Mouse (Mus musculus): Measurements from ENCODE around the gene Klhdc1. TPM values are rescaled to one million over a fixed set of nuclear protein-coding genes. Genes with fewer than 3 reads are reported as not detected.

Gene Klhdc1
- polyA plus RNA-seq, 1 experiment from 2014 or later = 12.7 TPM

DNA sequence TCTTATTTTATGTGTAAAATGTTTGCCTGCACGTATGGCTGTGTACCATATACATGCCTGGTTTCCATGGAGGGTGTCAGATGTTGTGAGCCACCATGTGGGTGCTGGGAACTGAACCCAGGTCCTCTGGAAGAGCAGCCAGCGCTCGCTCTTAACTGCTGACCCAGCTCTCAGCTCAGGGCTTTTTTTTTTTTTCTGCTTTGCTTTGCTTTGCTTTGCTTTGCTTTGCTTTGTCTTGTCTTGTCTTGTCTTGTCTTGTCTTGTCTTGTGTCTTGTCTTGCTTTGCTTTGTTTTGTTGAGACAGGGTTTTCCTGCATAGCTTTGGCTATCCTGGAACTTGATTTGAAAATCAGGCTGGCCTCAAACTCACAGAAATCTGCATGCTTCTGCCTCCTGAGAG lies 39.9 kb downstream of the Klhdc1 start:
- Histone ChIP-seq H3K4me2 (ENCODE audit: low read depth, low read length) (no peak overlapping the region), H3K9ac (ENCODE audit: low read length) (no peak overlapping the region), H3K36me3 (ENCODE audit: control insufficient read depth, insufficient read depth) (no peaks in the 10 kb centered on the region), H3K27ac (ENCODE audit: low read length) (no peak overlapping the region), H3K9me3 (replicated peaks; ENCODE audit: control insufficient read depth, low read length) (no peaks in the 10 kb centered on the region), H3K4me1 (ENCODE audit: control insufficient read depth, insufficient read depth, low read length) (no peaks in the 10 kb centered on the region), H3K27me3 (ENCODE audit: control insufficient read depth, insufficient read depth, low read length) (no peaks in the 10 kb centered on the region), H3K4me3 (ENCODE audit: low read length) (no peak overlapping the region)
- ATAC-seq (replicated peaks; ENCODE audit: extremely low read depth, insufficient read depth, low FRiP score) = no peak
- 93% methylated on average over 3 of the region's 3 CpGs for WGBS

DNA sequence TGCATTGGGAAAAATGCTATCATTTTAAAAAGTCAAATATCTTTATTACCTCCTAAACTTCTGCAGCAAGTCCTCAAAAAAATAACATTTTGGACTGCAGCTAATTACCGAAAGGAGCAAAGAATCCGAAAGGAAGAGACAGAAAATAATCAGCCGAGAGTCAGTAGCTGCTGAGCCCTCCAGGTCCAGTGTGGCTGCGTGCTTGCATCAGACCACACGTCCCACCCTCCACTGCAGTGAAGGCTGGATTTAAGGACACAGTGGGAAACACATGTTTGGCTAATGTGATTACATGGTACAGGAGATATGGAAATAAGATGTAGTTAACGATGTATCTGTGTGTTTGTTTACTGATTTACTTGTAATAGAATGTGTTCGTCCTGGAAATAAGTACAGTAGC lies 42.2 kb downstream of the Klhdc1 start:
- H3K9ac ChIP-seq (ENCODE audit: low read length) = no peak overlapping the region
- H3K36me3 ChIP-seq (ENCODE audit: control insufficient read depth, insufficient read depth) = no peaks in the 10 kb centered on the region
- no peaks in the 10 kb centered on the region for H3K4me1 ChIP-seq (ENCODE audit: control insufficient read depth, insufficient read depth, low read length)
- H3K27me3 ChIP-seq (ENCODE audit: control insufficient read depth, insufficient read depth, low read length) = no peaks in the 10 kb centered on the region
- no peak for ATAC-seq (replicated peaks; ENCODE audit: extremely low read depth, insufficient read depth, low FRiP score)
- H3K9me3 ChIP-seq (replicated peaks; ENCODE audit: control insufficient read depth, low read length) = no peaks in the 10 kb centered on the region
- WGBS = 78% methylated on average over 7 of the region's 7 CpGs
- no peak overlapping the region for H3K4me3 ChIP-seq (ENCODE audit: low read length)
- H3K4me2 ChIP-seq (ENCODE audit: low read depth, low read length) = no peak overlapping the region
- H3K27ac ChIP-seq (ENCODE audit: low read length) = no peak overlapping the region

DNA sequence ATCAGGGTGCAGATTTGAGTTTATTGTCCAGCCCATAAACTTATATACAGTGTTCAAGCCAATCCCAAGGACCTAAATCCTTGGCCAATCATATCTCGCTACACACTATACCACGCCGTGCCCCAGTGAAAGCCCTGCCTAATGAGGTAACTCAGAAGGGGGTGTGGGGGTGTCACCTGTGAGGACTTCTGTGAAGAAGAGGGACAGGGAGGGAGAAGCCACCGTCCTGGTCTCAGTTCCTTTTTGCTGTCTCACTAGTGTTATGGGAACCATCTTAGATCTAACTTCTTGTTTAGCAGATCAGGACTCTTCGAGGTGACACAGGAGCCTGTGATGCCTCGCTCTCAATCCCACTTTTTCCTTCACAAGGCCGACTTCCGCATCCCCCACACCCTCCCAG lies 46.6 kb downstream of the Klhdc1 start:
- Histone ChIP-seq H3K9ac (ENCODE audit: low read length) (no peak overlapping the region), H3K9me3 (replicated peaks; ENCODE audit: control insufficient read depth, low read length) (no peaks in the 10 kb centered on the region), H3K4me2 (ENCODE audit: low read depth, low read length) (no peak overlapping the region), H3K36me3 (ENCODE audit: control insufficient read depth, insufficient read depth) (no peaks in the 10 kb centered on the region), H3K4me1 (ENCODE audit: control insufficient read depth, insufficient read depth, low read length) (no peaks in the 10 kb centered on the region), H3K4me3 (ENCODE audit: low read length) (no peak overlapping the region), H3K27ac (ENCODE audit: low read length) (no peak overlapping the region), H3K27me3 (ENCODE audit: control insufficient read depth, insufficient read depth, low read length) (no peaks in the 10 kb centered on the region)
- 84% methylated on average over 8 of the region's 8 CpGs for WGBS
- no peak for ATAC-seq (replicated peaks; ENCODE audit: extremely low read depth, insufficient read depth, low FRiP score)

DNA sequence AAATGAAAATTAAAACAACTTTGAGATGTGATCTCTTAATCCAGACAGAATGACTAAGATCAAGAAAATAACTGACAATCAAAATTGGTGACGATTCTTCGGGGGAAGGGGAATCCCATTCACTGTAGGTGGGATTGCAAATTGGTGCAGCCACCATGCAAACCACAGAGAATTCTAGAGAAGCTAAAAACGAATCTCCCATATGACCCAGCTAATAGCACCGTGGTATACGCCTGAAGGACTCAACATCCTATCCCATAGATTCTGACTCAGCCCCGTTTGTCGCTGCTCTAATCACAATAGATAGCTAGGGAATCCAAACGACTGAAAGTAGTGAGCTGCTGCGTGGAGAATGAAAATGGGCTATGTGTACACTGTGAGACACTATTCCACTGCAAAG lies 47.7 kb downstream of the Klhdc1 start:
- H3K4me2 ChIP-seq (ENCODE audit: low read depth, low read length) = no peak overlapping the region
- H3K27ac ChIP-seq (ENCODE audit: low read length) = no peak overlapping the region
- no peaks in the 10 kb centered on the region for H3K36me3 ChIP-seq (ENCODE audit: control insufficient read depth, insufficient read depth)
- no peak overlapping the region for H3K4me3 ChIP-seq (ENCODE audit: low read length)
- no peaks in the 10 kb centered on the region for H3K27me3 ChIP-seq (ENCODE audit: control insufficient read depth, insufficient read depth, low read length)
- H3K9ac ChIP-seq (ENCODE audit: low read length) = no peak overlapping the region
- ATAC-seq (replicated peaks; ENCODE audit: extremely low read depth, insufficient read depth, low FRiP score) = no peak
- H3K9me3 ChIP-seq (replicated peaks; ENCODE audit: control insufficient read depth, low read length) = no peaks in the 10 kb centered on the region
- no peaks in the 10 kb centered on the region for H3K4me1 ChIP-seq (ENCODE audit: control insufficient read depth, insufficient read depth, low read length)
- 61% methylated on average over 9 of the region's 9 CpGs for WGBS

DNA sequence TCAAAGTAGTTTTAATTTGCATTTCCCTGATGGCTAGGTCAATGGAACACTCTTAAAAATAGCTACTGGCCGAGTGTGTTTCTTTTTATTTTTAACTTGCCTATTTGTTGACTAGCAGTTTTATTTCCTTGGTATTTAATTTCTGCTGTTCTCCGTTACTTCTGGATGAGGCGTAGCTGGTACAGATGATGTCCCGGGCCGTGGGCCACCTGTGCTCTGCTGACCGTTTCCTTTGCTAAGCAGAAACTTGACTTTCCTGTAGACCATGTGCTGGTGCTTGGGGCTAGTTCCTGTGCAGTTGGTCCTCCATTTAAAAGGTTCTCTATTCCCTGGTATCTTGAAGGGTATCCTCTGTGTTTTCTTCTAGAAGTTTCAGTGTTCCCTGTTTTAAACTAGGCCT lies 51.4 kb downstream of the Klhdc1 start:
- WGBS = 80% methylated on average over 6 of the region's 6 CpGs
- no peak overlapping the region for H3K27ac ChIP-seq (ENCODE audit: low read length)

DNA sequence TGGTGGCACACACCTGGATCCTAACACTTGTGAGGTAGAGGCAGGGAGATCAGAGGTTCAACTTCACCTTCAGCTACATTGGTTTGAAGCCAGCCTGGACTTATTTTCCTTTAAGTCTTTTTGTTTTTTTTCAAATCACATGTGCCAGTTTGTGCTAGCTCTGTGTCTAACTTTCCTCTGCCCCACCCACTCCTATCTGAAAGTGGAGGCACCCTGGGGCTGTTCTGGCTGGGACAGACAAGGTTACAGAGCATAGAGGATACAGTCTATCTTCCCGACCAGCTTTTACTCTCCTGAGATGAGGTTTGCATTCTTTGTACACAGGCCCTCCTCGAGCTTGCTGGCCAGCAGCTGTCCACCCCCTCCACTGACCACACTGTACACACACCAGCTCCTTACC lies 52.8 kb downstream of the Klhdc1 start:
- Histone ChIP-seq H3K27ac (ENCODE audit: low read length) (no peak overlapping the region), H3K4me1 (ENCODE audit: control insufficient read depth, insufficient read depth, low read length) (peaks cover 13% of the 10 kb centered on the region), H3K36me3 (ENCODE audit: control insufficient read depth, insufficient read depth) (no peaks in the 10 kb centered on the region), H3K9ac (ENCODE audit: low read length) (no peak overlapping the region), H3K9me3 (replicated peaks; ENCODE audit: control insufficient read depth, low read length) (no peaks in the 10 kb centered on the region), H3K4me2 (ENCODE audit: low read depth, low read length) (no peak overlapping the region), H3K4me3 (ENCODE audit: low read length) (no peak overlapping the region), H3K27me3 (ENCODE audit: control insufficient read depth, insufficient read depth, low read length) (no peaks in the 10 kb centered on the region)
- ATAC-seq (replicated peaks; ENCODE audit: extremely low read depth, insufficient read depth, low FRiP score) = no peak
- WGBS = 39% methylated on average over 2 of the region's 2 CpGs

More for the DNA sequence above, 51.4 kb downstream of the Klhdc1 start:
- H3K36me3 ChIP-seq (ENCODE audit: control insufficient read depth, insufficient read depth) = no peaks in the 10 kb centered on the region
- no peaks in the 10 kb centered on the region for H3K27me3 ChIP-seq (ENCODE audit: control insufficient read depth, insufficient read depth, low read length)
- H3K4me3 ChIP-seq (ENCODE audit: low read length) = no peak overlapping the region
- no peak for ATAC-seq (replicated peaks; ENCODE audit: extremely low read depth, insufficient read depth, low FRiP score)
- no peak overlapping the region for H3K4me2 ChIP-seq (ENCODE audit: low read depth, low read length)
- no peak overlapping the region for H3K9ac ChIP-seq (ENCODE audit: low read length)
- no peaks in the 10 kb centered on the region for H3K9me3 ChIP-seq (replicated peaks; ENCODE audit: control insufficient read depth, low read length)
- 0 out of 2 replicates have a peak, but pooled peaks cover 3% of the 10 kb centered on the region for H3K4me1 ChIP-seq (ENCODE audit: control insufficient read depth, insufficient read depth, low read length)

DNA sequence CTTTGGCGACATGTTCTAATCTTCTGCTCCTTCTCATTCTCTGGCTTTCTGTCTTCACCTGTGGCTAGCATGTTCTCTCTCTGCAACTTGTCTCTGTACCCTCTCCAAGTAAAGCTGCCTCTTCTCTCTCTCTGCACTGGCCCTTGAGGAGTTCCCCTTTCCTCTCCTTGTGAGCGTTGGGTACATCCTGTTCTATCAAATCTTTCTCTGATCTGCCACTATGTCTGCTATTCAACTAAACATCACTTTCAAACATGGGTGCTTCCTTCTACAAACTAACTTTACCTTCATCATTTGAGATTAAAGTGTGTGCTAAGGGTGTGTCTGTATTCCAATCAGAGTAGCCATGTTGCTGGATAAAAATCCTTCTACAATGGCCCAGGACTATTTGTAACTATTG lies 54.0 kb downstream of the Klhdc1 start:
- H3K4me2 ChIP-seq (ENCODE audit: low read depth, low read length) = no peak overlapping the region
- peaks cover 21% of the 10 kb centered on the region for H3K4me1 ChIP-seq (ENCODE audit: control insufficient read depth, insufficient read depth, low read length)
- no peak overlapping the region for H3K27ac ChIP-seq (ENCODE audit: low read length)
- no peaks in the 10 kb centered on the region for H3K9me3 ChIP-seq (replicated peaks; ENCODE audit: control insufficient read depth, low read length)
- H3K36me3 ChIP-seq (ENCODE audit: control insufficient read depth, insufficient read depth) = no peaks in the 10 kb centered on the region
- H3K9ac ChIP-seq (ENCODE audit: low read length) = no peak overlapping the region
- H3K27me3 ChIP-seq (ENCODE audit: control insufficient read depth, insufficient read depth, low read length) = no peaks in the 10 kb centered on the region
- WGBS = 73% methylated on average over 2 of the region's 2 CpGs
- no peak overlapping the region for H3K4me3 ChIP-seq (ENCODE audit: low read length)
- ATAC-seq (replicated peaks; ENCODE audit: extremely low read depth, insufficient read depth, low FRiP score) = no peak

DNA sequence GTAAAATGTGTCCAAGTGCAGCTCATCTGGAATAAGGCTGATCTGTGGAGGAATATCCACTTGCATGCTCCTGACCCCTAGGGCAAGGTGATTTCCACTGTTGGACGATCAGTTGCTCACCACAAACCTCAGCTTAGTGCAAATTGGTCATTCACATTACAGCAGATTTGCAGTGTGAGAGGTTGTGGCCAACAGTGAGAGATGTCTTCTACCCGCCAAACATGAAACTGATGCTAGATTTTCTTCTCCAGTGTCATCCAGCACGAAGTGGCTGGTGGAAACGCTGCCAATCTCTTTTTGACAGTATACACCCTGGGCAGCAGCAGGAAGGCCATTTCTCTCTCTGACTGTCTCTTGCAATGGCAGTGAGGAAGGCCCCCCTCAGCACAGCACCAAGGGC lies 54.7 kb downstream of the Klhdc1 start:
- Histone ChIP-seq H3K4me3 (ENCODE audit: low read length) (peak overlapping the region; percentile 78; the same call in 1 of the 2 replicates), H3K9ac (ENCODE audit: low read length) (peak overlapping the region; percentile 89), H3K27me3 (ENCODE audit: control insufficient read depth, insufficient read depth, low read length) (no peaks in the 10 kb centered on the region), H3K36me3 (ENCODE audit: control insufficient read depth, insufficient read depth) (no peaks in the 10 kb centered on the region; the same call in 1 of the 2 replicates), H3K27ac (ENCODE audit: low read length) (peak overlapping the region; percentile 92; the same call in 1 of the 2 replicates), H3K4me1 (ENCODE audit: control insufficient read depth, insufficient read depth, low read length) (peaks cover 21% of the 10 kb centered on the region), H3K9me3 (replicated peaks; ENCODE audit: control insufficient read depth, low read length) (no peaks in the 10 kb centered on the region), H3K4me2 (ENCODE audit: low read depth, low read length) (peak overlapping the region; percentile 70)
- WGBS = 74% methylated on average over 4 of the region's 4 CpGs
- ATAC-seq (replicated peaks; ENCODE audit: extremely low read depth, insufficient read depth, low FRiP score) = no peak

DNA sequence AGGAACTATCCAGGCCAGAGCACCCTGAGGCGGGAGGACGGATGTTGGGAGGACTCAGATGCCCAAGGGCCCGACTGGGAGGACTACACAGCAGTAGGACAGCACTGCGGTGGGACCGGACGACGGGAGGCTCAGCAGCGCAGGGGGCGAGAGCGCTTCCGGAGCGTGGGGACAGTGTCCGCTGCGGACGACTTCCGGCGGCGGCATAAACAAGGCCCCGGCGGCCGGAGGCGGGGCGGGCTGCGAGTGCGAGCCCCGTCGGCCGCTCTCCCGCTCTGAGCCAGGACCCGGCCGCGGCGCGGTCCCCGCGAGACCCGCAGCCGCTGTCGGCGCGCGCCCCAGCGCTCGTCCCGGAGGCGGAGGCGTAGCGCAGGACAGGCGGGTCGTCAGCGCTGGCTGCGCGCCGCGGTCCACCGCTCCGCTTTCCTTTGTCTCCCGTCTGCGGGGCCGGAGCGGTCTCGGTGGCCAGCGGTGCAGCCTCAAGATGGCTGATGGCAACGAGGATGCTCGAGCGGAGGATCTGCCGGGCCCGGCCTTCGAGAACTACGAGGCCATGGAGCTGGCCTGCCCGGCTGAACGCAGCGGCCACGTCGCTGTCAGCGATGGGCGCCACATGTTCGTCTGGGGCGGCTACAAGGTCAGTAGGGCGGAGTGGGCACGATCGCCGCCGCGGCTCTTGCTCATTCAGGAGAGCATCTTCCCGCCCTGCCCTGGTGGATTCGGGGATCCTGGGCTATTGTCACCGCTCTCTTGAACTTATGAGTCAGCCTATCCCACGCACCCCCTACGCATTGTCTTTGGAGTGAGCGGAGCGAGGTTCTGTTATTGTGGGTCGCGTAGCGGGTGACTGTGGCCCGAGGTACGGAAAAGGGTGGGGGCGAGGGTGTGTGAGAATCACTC lies 55.8 kb downstream of the Klhdc1 start, which contains the start of gene Klhdc2:
TSS of gene Klhdc2 (plus strand) at position 171 of the 900 bp plus-strand sequence.
- Histone ChIP-seq H3K9ac (ENCODE audit: low read length) (peak within 1 kb of the TSS; percentile 89), H3K4me1 (ENCODE audit: control insufficient read depth, insufficient read depth, low read length) (peaks cover 21% of the 10 kb centered on the region), H3K9me3 (replicated peaks; ENCODE audit: control insufficient read depth, low read length) (no peaks in the 10 kb centered on the region), H3K36me3 (ENCODE audit: control insufficient read depth, insufficient read depth) (peaks cover 1% of the 10 kb centered on the region), H3K27me3 (ENCODE audit: control insufficient read depth, insufficient read depth, low read length) (no peaks in the 10 kb centered on the region), H3K4me2 (ENCODE audit: low read depth, low read length) (peak within 1 kb of the TSS; percentile 70), H3K27ac (ENCODE audit: low read length) (peak within 1 kb of the TSS; percentile 92), H3K4me3 (ENCODE audit: low read length) (peak within 1 kb of the TSS; percentile 78)
- WGBS = under 1% methylated on average over 96 of the region's 98 CpGs
- ATAC-seq (replicated peaks; ENCODE audit: extremely low read depth, insufficient read depth, low FRiP score) = peak; percentile 90
